Mouse (Mus musculus): ENCODE measurements around the gene Lama4. TPM values are rescaled to one million over a fixed set of nuclear protein-coding genes. Genes with fewer than 3 reads are reported as not detected.

Lama4 gene
- polyA plus RNA-seq, 1 experiment from 2014 or later: 14.8 TPM

DNA sequence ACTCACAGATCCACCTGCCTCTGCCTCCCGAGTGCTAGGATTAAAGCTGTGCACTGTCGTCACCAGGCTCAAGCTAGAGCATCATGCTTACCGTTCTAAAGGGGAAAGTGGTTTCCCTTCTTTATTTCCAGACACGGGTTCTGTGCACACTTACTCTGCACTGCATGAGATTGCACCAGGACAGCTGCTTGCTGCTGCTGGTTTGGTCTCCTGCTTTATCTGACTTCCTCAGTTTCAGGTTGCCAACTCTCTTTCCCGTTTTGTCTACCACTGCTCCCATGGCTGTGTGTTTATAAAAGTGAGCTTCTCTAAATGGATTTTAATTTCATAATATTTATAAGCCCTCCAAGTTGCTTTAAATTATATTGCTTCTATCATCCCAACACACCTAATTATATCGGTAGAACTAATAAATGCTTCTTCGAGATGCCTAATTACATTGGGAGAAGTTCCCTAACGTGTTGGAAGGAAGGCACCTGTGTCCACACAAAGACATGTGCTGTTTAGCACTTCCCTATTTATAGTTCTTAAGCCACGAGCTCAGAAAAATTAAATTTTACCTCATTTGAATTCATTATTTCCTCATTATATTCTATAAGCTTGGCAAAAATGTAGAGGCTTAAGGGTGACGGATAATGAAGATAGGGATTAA is 143.6 kb downstream of the Lama4 start:
- ATAC-seq (ENCODE audit: low FRiP score) (no peak), DNase-seq (ENCODE audit: low spot score, missing footprints) (no peak)
- Histone ChIP-seq H3K4me2 (no peak overlapping the region), H3K4me1 (ENCODE audit: control insufficient read depth, insufficient read depth, low read length) (no peaks in the 10 kb centered on the region), H3K9me3 (ENCODE audit: control insufficient read depth, low read length) (no peaks in the 10 kb centered on the region), H3K9ac (ENCODE audit: low read length) (no peak overlapping the region), H3K27ac (ENCODE audit: low read depth, low read length) (no peak overlapping the region), H3K4me3 (ENCODE audit: low read depth, low read length) (no peak overlapping the region), H3K36me3 (ENCODE audit: control insufficient read depth, insufficient read depth, low read length) (no peaks in the 10 kb centered on the region), H3K27me3 (ENCODE audit: control insufficient read depth, insufficient read depth, low read length) (no peaks in the 10 kb centered on the region)
- WGBS: 79% methylated on average over 10 of the region's 10 CpGs

DNA sequence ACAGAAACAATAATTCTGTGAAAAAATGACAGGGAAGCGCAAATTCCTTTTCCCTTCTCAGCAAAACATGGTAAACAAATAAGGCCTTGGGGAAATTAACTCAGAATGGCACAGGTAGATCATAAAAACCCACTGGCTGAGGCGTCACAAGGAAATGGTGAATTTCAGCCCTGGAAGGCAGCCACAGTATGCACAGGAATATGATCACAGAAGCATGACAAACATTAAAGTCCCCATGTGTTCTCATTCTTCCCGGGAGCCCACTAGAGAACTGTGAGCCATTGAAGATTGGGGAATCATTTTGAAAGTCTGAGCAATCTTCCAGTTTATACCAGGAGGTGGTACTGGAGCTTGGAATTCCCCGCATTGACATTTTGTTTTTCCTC is 144.2 kb downstream of the Lama4 start:
- no peaks in the 10 kb centered on the region for H3K9me3 ChIP-seq (ENCODE audit: control insufficient read depth, low read length)
- ATAC-seq (ENCODE audit: low FRiP score) (no peak), DNase-seq (ENCODE audit: low spot score, missing footprints) (no peak)
- H3K4me3 ChIP-seq (ENCODE audit: low read depth, low read length): no peak overlapping the region
- no peaks in the 10 kb centered on the region for H3K27me3 ChIP-seq (ENCODE audit: control insufficient read depth, insufficient read depth, low read length)
- H3K4me2 ChIP-seq: no peak overlapping the region
- no peak overlapping the region for H3K27ac ChIP-seq (ENCODE audit: low read depth, low read length)
- H3K36me3 ChIP-seq (ENCODE audit: control insufficient read depth, insufficient read depth, low read length): no peaks in the 10 kb centered on the region
- H3K9ac ChIP-seq (ENCODE audit: low read length): no peak overlapping the region
- H3K4me1 ChIP-seq (ENCODE audit: control insufficient read depth, insufficient read depth, low read length): no peaks in the 10 kb centered on the region
- WGBS: 67% methylated on average over 4 of the region's 4 CpGs

DNA sequence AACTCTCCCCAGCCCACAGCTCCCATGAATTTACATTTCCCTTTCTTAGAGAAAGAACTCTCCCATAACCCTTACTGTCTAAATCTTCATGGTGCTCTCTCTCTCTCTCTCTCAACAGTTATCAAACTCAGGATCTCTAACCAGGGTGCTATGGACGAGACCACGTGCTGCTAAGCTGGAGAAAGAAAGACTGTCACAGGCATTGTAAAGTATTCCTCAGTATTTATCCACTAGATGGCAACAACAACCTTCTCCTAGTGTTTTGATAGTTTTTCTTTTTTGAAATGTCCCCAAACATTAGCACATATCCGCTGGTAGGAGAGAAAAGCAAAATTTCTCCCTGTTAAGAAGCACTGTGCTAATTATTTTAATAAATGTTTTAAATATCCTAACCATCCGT is 156.1 kb downstream of the Lama4 start:
- Histone ChIP-seq H3K36me3 (ENCODE audit: control insufficient read depth, insufficient read depth, low read length) (no peaks in the 10 kb centered on the region), H3K4me3 (ENCODE audit: low read depth, low read length) (no peak overlapping the region), H3K9me3 (ENCODE audit: control insufficient read depth, low read length) (no peaks in the 10 kb centered on the region), H3K4me1 (ENCODE audit: control insufficient read depth, insufficient read depth, low read length) (no peaks in the 10 kb centered on the region), H3K4me2 (no peak overlapping the region), H3K9ac (ENCODE audit: low read length) (no peak overlapping the region), H3K27ac (ENCODE audit: low read depth, low read length) (no peak overlapping the region), H3K27me3 (ENCODE audit: control insufficient read depth, insufficient read depth, low read length) (no peaks in the 10 kb centered on the region)
- ATAC-seq (ENCODE audit: low FRiP score): no peak
- 46% methylated on average over 4 of the region's 4 CpGs for WGBS
- DNase-seq (ENCODE audit: low spot score, missing footprints): no peak

DNA sequence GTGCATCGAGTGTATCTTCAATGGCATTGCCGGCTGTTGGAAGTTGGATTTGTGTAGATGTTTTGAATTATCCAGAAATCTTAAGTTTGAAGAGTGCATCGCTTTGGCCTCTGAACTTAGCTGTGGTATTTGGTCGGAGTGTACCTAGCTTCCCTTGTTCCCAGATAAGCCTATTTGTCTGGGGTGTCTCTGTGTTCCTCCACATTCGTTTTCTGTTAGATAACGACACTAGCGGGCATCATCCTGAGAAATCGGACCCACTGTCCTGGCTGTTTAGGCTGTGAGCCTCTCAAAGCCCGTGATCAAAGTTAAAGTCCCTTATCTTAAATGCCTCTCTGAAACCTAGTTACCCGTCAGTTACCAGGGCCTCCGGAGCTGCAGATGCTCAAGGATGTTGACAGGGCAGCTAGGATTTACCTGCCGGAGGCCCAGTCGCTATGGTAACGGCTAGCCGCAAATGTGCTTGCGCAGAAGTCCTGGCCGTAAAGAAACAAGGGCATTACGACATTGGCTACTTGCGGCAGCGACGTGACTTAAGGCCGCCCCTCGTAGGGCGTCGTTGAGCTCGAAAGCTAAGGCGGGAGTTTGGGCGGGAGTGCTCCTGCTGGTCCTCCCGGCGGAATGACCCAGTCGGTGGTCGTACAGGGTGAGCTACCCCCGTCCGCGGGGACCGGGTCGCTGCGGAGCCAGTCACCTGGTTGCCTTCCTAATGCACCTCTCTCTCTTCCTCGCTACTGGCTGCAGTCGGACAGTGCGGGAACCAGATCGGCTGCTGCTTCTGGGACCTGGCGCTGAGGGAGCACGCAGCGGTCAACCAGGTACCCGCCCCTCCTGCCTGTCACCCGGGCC is 168.4 kb downstream of the Lama4 start, which contains the start of the genes Fam229b and Tube1:
TSS of gene Fam229b (minus strand) at position 453 of the 849 bp plus-strand sequence.
TSS of gene Tube1 (plus strand) at position 515 of the 849 bp plus-strand sequence.
- ATAC-seq (ENCODE audit: low FRiP score) (peak; percentile 95), DNase-seq (ENCODE audit: low spot score, missing footprints) (peak; percentile 98)
- 5% methylated on average over 45 of the region's 47 CpGs for WGBS
- Histone ChIP-seq H3K4me3 (ENCODE audit: low read depth, low read length) (peak within 1 kb of the TSS; percentile 69), H3K27ac (ENCODE audit: low read depth, low read length) (no peak within 1 kb of the TSS), H3K36me3 (ENCODE audit: control insufficient read depth, insufficient read depth, low read length) (no peaks in the 10 kb centered on the region), H3K4me1 (ENCODE audit: control insufficient read depth, insufficient read depth, low read length) (peaks cover 4% of the 10 kb centered on the region), H3K4me2 (peak within 1 kb of the TSS; percentile 63), H3K9ac (ENCODE audit: low read length) (peak within 1 kb of the TSS; percentile 82), H3K27me3 (ENCODE audit: control insufficient read depth, insufficient read depth, low read length) (no peaks in the 10 kb centered on the region), H3K9me3 (ENCODE audit: control insufficient read depth, low read length) (no peaks in the 10 kb centered on the region)

DNA sequence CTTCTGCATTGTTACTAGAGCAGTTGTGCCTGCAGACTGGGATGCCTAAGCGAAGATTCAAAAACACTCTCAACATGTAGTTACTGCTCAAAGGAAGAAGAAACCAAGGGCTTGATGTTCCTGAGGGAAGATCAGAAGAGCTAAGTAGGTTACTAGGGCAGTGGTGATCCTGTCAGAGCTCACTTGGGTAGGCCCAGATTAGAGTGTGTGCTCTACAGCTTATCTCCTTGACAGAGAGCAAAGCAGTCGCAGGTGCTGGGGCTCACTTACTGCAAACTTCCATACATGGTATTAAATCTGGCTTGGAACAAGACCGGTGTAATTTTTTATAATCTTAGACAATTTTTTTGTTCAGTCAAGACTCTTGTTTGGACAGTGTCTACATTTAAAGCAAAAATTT is 172.5 kb downstream of the Lama4 start:
- ATAC-seq (ENCODE audit: low FRiP score): no peak
- 91% methylated on average over 3 of the region's 3 CpGs for WGBS
- H3K9me3 ChIP-seq (ENCODE audit: control insufficient read depth, low read length): no peaks in the 10 kb centered on the region
- no peak overlapping the region for H3K27ac ChIP-seq (ENCODE audit: low read depth, low read length)
- H3K9ac ChIP-seq (ENCODE audit: low read length): no peak overlapping the region
- H3K4me3 ChIP-seq (ENCODE audit: low read depth, low read length): no peak overlapping the region
- H3K4me1 ChIP-seq (ENCODE audit: control insufficient read depth, insufficient read depth, low read length): peaks cover 4% of the 10 kb centered on the region
- H3K4me2 ChIP-seq: no peak overlapping the region
- no peaks in the 10 kb centered on the region; the same call in 1 of the 2 replicates for H3K36me3 ChIP-seq (ENCODE audit: control insufficient read depth, insufficient read depth, low read length)
- DNase-seq (ENCODE audit: low spot score, missing footprints): no peak
- no peaks in the 10 kb centered on the region for H3K27me3 ChIP-seq (ENCODE audit: control insufficient read depth, insufficient read depth, low read length)

DNA sequence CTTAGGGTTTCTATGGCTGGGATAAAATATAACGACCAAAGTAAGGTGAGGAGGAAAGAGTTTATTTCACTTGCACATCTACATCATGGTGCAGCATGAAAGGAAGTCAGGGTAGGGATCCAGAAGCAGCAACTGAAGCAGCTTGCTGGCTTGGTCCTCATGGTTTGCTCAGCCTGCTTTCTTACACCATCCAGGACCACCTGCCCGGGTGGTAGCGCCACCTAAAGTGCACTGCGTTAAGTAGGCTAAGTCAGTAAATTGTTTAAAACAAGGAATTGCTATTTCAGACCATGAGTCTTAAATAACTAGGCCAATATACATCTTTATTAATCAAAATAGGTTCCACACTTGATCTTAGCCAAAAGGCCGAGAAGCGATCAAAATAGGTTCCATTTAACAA is 173.4 kb downstream of the Lama4 start:
- H3K27ac ChIP-seq (ENCODE audit: low read depth, low read length): no peak overlapping the region
- H3K9me3 ChIP-seq (ENCODE audit: control insufficient read depth, low read length): no peaks in the 10 kb centered on the region
- no peak overlapping the region for H3K4me2 ChIP-seq
- no peaks in the 10 kb centered on the region for H3K27me3 ChIP-seq (ENCODE audit: control insufficient read depth, insufficient read depth, low read length)
- no peak for ATAC-seq (ENCODE audit: low FRiP score)
- no peak for DNase-seq (ENCODE audit: low spot score, missing footprints)
- H3K36me3 ChIP-seq (ENCODE audit: control insufficient read depth, insufficient read depth, low read length): no peaks in the 10 kb centered on the region; the same call in 1 of the 2 replicates
- H3K4me1 ChIP-seq (ENCODE audit: control insufficient read depth, insufficient read depth, low read length): peaks cover 4% of the 10 kb centered on the region
- WGBS: 87% methylated on average over 6 of the region's 6 CpGs
- no peak overlapping the region for H3K4me3 ChIP-seq (ENCODE audit: low read depth, low read length)
- no peak overlapping the region for H3K9ac ChIP-seq (ENCODE audit: low read length)

DNA sequence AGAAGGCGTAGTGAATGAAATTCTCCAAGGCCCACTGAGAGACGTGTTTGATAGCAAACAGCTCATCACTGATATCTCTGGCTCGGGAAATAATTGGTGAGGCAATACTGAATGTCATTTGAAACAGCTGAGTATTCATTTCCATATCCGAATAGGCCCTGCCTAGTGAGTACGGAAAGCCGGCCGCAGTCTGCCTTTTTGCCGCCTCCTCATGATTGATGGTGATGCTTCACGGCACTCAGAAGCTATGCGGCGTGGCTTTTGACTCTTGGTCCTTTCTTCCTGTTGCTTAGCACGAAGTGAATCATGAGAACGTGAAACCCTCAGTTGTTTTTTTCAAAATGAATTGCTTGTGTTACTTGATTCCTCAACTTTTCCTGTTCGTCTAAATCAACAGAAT is 175.5 kb downstream of the Lama4 start:
- DNase-seq (ENCODE audit: low spot score, missing footprints) (no peak), ATAC-seq (ENCODE audit: low FRiP score) (no peak)
- Histone ChIP-seq H3K4me1 (ENCODE audit: control insufficient read depth, insufficient read depth, low read length) (no peaks in the 10 kb centered on the region), H3K9ac (ENCODE audit: low read length) (no peak overlapping the region), H3K4me3 (ENCODE audit: low read depth, low read length) (no peak overlapping the region), H3K36me3 (ENCODE audit: control insufficient read depth, insufficient read depth, low read length) (peaks cover 6% of the 10 kb centered on the region), H3K27me3 (ENCODE audit: control insufficient read depth, insufficient read depth, low read length) (no peaks in the 10 kb centered on the region), H3K9me3 (ENCODE audit: control insufficient read depth, low read length) (no peaks in the 10 kb centered on the region), H3K4me2 (no peak overlapping the region), H3K27ac (ENCODE audit: low read depth, low read length) (no peak overlapping the region)
- WGBS: 89% methylated on average over 14 of the region's 14 CpGs

DNA sequence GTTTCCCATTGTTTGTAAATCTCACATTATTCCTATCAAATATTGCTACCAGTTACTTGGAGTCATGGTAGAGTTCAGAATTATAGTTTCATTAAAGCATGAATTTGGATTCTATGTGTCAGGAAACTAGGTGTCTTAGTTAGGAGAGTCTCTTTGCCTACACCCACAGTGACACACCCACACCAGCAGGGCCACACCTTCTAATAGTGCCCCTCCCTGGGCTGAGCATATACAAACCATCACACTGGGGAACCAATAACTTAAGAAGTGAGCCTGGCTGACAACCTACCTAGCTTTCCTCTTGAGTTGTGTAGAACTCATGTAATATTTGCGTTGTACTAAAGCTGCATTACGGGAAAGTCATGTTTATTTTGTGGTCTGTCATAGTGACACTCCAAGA is 176.1 kb downstream of the Lama4 start:
- ATAC-seq (ENCODE audit: low FRiP score): no peak
- H3K27me3 ChIP-seq (ENCODE audit: control insufficient read depth, insufficient read depth, low read length): no peaks in the 10 kb centered on the region
- no peak overlapping the region for H3K4me2 ChIP-seq
- H3K27ac ChIP-seq (ENCODE audit: low read depth, low read length): no peak overlapping the region
- H3K9me3 ChIP-seq (ENCODE audit: control insufficient read depth, low read length): no peaks in the 10 kb centered on the region
- peaks cover 6% of the 10 kb centered on the region for H3K36me3 ChIP-seq (ENCODE audit: control insufficient read depth, insufficient read depth, low read length)
- 94% methylated on average over 2 of the region's 2 CpGs for WGBS
- no peak for DNase-seq (ENCODE audit: low spot score, missing footprints)
- H3K4me1 ChIP-seq (ENCODE audit: control insufficient read depth, insufficient read depth, low read length): no peaks in the 10 kb centered on the region
- no peak overlapping the region for H3K4me3 ChIP-seq (ENCODE audit: low read depth, low read length)
- no peak overlapping the region for H3K9ac ChIP-seq (ENCODE audit: low read length)

DNA sequence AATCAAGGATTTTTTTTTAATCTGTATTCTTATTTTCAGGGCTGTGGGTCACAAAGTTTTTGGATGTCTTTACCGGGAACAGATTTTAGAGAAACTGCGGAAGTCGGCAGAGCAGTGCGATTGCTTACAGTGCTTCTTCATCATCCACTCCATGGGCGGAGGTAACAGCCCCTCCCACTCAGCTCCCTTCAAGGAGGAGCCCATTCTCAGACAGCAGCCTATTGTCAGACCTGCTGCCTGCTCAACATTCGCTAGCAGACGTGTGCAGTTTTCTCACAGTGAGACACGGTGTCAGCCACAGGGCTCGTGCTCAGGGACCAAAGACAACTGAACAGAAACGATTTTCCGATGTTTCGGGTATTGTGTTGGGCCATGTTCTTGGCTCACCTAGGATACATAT is 176.9 kb downstream of the Lama4 start:
- Histone ChIP-seq H3K36me3 (ENCODE audit: control insufficient read depth, insufficient read depth, low read length) (peaks cover 6% of the 10 kb centered on the region), H3K4me2 (no peak overlapping the region), H3K4me3 (ENCODE audit: low read depth, low read length) (no peak overlapping the region), H3K27ac (ENCODE audit: low read depth, low read length) (no peak overlapping the region), H3K27me3 (ENCODE audit: control insufficient read depth, insufficient read depth, low read length) (no peaks in the 10 kb centered on the region), H3K4me1 (ENCODE audit: control insufficient read depth, insufficient read depth, low read length) (no peaks in the 10 kb centered on the region), H3K9ac (ENCODE audit: low read length) (no peak overlapping the region), H3K9me3 (ENCODE audit: control insufficient read depth, low read length) (no peaks in the 10 kb centered on the region)
- WGBS: 90% methylated on average over 12 of the region's 12 CpGs
- no peak for DNase-seq (ENCODE audit: low spot score, missing footprints)
- no peak for ATAC-seq (ENCODE audit: low FRiP score)
